Mouse (Mus musculus) testis, adult 2 months (tissue): ENCODE results near the gene Ttll6.

Experiments used
- CTCF ChIP-seq: fragments of 200-500 bp; IDR thresholded peaks from 2 replicates; pipeline ENCODE4 v1.5.1; 2012; ENCODE audit warnings: low read depth, mild to moderate bottlenecking, inconsistent platforms, low read length, moderate library complexity; ENCODE audit not compliant: control insufficient read depth, insufficient read depth, insufficient replicate concordance
- POLR2A ChIP-seq: fragments of 200-500 bp; IDR thresholded peaks from 2 replicates; pipeline ENCODE4 v1.6.1; 2012; ENCODE audit warnings: low read depth, mild to moderate bottlenecking, inconsistent platforms, low read length, moderate library complexity; ENCODE audit not compliant: control insufficient read depth

DNA sequence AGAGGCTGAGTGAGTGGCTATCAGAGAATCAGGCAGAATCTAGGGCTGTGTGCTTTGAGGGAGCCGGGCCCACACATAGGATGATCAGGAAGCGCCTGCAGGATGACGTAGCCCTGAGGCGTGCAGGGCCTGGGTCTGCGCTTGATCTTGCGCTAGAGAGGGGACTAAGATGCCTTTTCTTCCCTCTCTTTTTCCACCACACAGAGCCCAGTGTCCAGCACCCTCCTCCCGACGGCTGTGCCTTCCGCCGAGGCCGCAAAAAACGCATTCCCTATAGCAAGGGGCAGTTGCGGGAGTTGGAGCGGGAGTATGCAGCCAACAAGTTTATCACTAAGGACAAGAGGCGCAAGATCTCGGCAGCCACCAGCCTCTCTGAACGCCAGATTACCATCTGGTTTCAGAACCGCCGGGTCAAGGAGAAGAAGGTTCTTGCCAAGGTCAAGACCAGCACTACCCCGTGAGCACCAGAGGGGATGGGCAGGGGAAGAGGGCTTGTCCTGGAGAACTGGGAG, 62.2 kb downstream of the Ttll6 start:
- no peak for TF ChIP-seq POLR2A
- no peak for TF ChIP-seq CTCF
